Mouse (Mus musculus): ENCODE results near the gene Lsp1. TPM values are rescaled to one million over a fixed set of nuclear protein-coding genes. Genes with fewer than 3 reads are reported as not detected.
A peak's percentile ranks its signal among the peaks of the same experiment; 100 is the strongest.

Lsp1 gene
- polyA plus RNA-seq, 1 experiment from 2014 or later, result 61.8 TPM

GRCm38 (mm10) chr7:142531973-142532521 is 71.4 kb downstream of the Lsp1 start:
- no peak for TF ChIP-seq CTCF (IDR thresholded peaks at IDR 0.05; ENCODE audit: low read depth)
- no peaks in the 10 kb centered on the region for H3K9me3 ChIP-seq (ENCODE audit: control insufficient read depth)
- H3K27me3 ChIP-seq (replicated peaks; ENCODE audit: control insufficient read depth, insufficient read depth, low read length), result no peaks in the 10 kb centered on the region
- no peak overlapping the region for H3K9ac ChIP-seq (ENCODE audit: low read depth, low read length)
- no peak for ATAC-seq
- no peak overlapping the region for H3K4me3 ChIP-seq (ENCODE audit: low read depth, low read length)
- H3K4me1 ChIP-seq (replicated peaks; ENCODE audit: control insufficient read depth, insufficient read depth, low read length), result peaks cover 19% of the 10 kb centered on the region; the same call in 1 of the 2 replicates
- H3K27ac ChIP-seq (ENCODE audit: low read depth, low read length), result 0 out of 2 replicates have a peak overlapping the region, but pooled peaks have one; percentile 91
- peaks cover 5% of the 10 kb centered on the region; the same call in 1 of the 2 replicates for H3K36me3 ChIP-seq (ENCODE audit: control insufficient read depth, insufficient read depth)
- H3K4me2 ChIP-seq (replicated peaks; ENCODE audit: low read depth), result 0 out of 2 replicates have a peak overlapping the region, but pooled peaks have one; percentile 92
- WGBS, result 69% methylated on average over 4 of the region's 4 CpGs

- peak; percentile 41 for ATAC-seq
- no peaks in the 10 kb centered on the region for H3K9me3 ChIP-seq (ENCODE audit: control insufficient read depth)
- no peak for TF ChIP-seq CTCF (IDR thresholded peaks at IDR 0.05; ENCODE audit: low read depth)
- H3K4me2 ChIP-seq (replicated peaks; ENCODE audit: low read depth), result peak within 1 kb of the TSS; percentile 92
- peak within 1 kb of the TSS; percentile 91 for H3K27ac ChIP-seq (ENCODE audit: low read depth, low read length)
- no peaks in the 10 kb centered on the region for H3K27me3 ChIP-seq (replicated peaks; ENCODE audit: control insufficient read depth, insufficient read depth, low read length)
- peak within 1 kb of the TSS; percentile 72 for H3K4me3 ChIP-seq (ENCODE audit: low read depth, low read length)
- peaks cover 5% of the 10 kb centered on the region; the same call in 1 of the 2 replicates for H3K36me3 ChIP-seq (ENCODE audit: control insufficient read depth, insufficient read depth)
- peaks cover 19% of the 10 kb centered on the region; the same call in 1 of the 2 replicates for H3K4me1 ChIP-seq (replicated peaks; ENCODE audit: control insufficient read depth, insufficient read depth, low read length)
- H3K9ac ChIP-seq (ENCODE audit: low read depth, low read length), result peak within 1 kb of the TSS; percentile 79
- WGBS, result 4% methylated on average over 17 of the region's 17 CpGs
Observed at GRCm38 (mm10) chr7:142532671-142533058, 72.1 kb downstream of the Lsp1 start, which contains the start of gene Mrpl23. Gene Mrpl23, plus strand, starts transcription at chr7:142532686.

GRCm38 (mm10) chr7:142533059-142533855 is 72.6 kb downstream of the Lsp1 start:
- H3K4me1 ChIP-seq (replicated peaks; ENCODE audit: control insufficient read depth, insufficient read depth, low read length), result peaks cover 21% of the 10 kb centered on the region; the same call in 1 of the 2 replicates
- H3K9ac ChIP-seq (ENCODE audit: low read depth, low read length), result peak overlapping the region; percentile 79
- no peaks in the 10 kb centered on the region for H3K9me3 ChIP-seq (ENCODE audit: control insufficient read depth)
- peak overlapping the region; percentile 91 for H3K27ac ChIP-seq (ENCODE audit: low read depth, low read length)
- H3K27me3 ChIP-seq (replicated peaks; ENCODE audit: control insufficient read depth, insufficient read depth, low read length), result no peaks in the 10 kb centered on the region
- TF ChIP-seq CTCF (IDR thresholded peaks at IDR 0.05; ENCODE audit: low read depth), result peak; percentile 89
- WGBS, result 1% methylated on average over 43 of the region's 44 CpGs
- H3K36me3 ChIP-seq (ENCODE audit: control insufficient read depth, insufficient read depth), result peaks cover 5% of the 10 kb centered on the region; the same call in 1 of the 2 replicates
- H3K4me2 ChIP-seq (replicated peaks; ENCODE audit: low read depth), result peak overlapping the region; percentile 92
- ATAC-seq, result peak; percentile 82
- H3K4me3 ChIP-seq (ENCODE audit: low read depth, low read length), result peak overlapping the region; percentile 72

- no peak overlapping the region for H3K4me3 ChIP-seq (ENCODE audit: low read depth, low read length)
Observed at GRCm38 (mm10) chr7:142535116-142535515, 74.5 kb downstream of the Lsp1 start.

GRCm38 (mm10) chr7:142535832-142536231 is 75.2 kb downstream of the Lsp1 start:
- Histone ChIP-seq H3K9me3 (ENCODE audit: control insufficient read depth) (no peaks in the 10 kb centered on the region), H3K9ac (ENCODE audit: low read depth, low read length) (no peak overlapping the region), H3K4me2 (replicated peaks; ENCODE audit: low read depth) (no peak overlapping the region), H3K4me1 (replicated peaks; ENCODE audit: control insufficient read depth, insufficient read depth, low read length) (peaks cover 25% of the 10 kb centered on the region; the same call in 1 of the 2 replicates), H3K27me3 (replicated peaks; ENCODE audit: control insufficient read depth, insufficient read depth, low read length) (no peaks in the 10 kb centered on the region), H3K4me3 (ENCODE audit: low read depth, low read length) (no peak overlapping the region), H3K27ac (ENCODE audit: low read depth, low read length) (peak overlapping the region; percentile 91), H3K36me3 (ENCODE audit: control insufficient read depth, insufficient read depth) (peaks cover 5% of the 10 kb centered on the region; the same call in 1 of the 2 replicates)
- WGBS, result 45% methylated on average over 5 of the region's 5 CpGs
- TF ChIP-seq CTCF (IDR thresholded peaks at IDR 0.05; ENCODE audit: low read depth), result no peak
- ATAC-seq, result peak; percentile 27; the same call in 1 of the 2 replicates

More at GRCm38 (mm10) chr7:142535116-142535515, 74.5 kb downstream of the Lsp1 start:
- Histone ChIP-seq H3K9ac (ENCODE audit: low read depth, low read length) (no peak overlapping the region), H3K36me3 (ENCODE audit: control insufficient read depth, insufficient read depth) (peaks cover 5% of the 10 kb centered on the region; the same call in 1 of the 2 replicates), H3K27me3 (replicated peaks; ENCODE audit: control insufficient read depth, insufficient read depth, low read length) (no peaks in the 10 kb centered on the region), H3K9me3 (ENCODE audit: control insufficient read depth) (no peaks in the 10 kb centered on the region), H3K4me1 (replicated peaks; ENCODE audit: control insufficient read depth, insufficient read depth, low read length) (peaks cover 25% of the 10 kb centered on the region; the same call in 1 of the 2 replicates), H3K27ac (ENCODE audit: low read depth, low read length) (peak overlapping the region; percentile 91), H3K4me2 (replicated peaks; ENCODE audit: low read depth) (no peak overlapping the region; the same call in 1 of the 2 replicates)
- no peak for TF ChIP-seq CTCF (IDR thresholded peaks at IDR 0.05; ENCODE audit: low read depth)
- ATAC-seq, result no peak
- 45% methylated on average over 4 of the region's 4 CpGs for WGBS

GRCm38 (mm10) chr7:142537181-142537580 is 76.6 kb downstream of the Lsp1 start:
- ATAC-seq, result no peak
- TF ChIP-seq CTCF (IDR thresholded peaks at IDR 0.05; ENCODE audit: low read depth), result no peak
- Histone ChIP-seq H3K4me2 (replicated peaks; ENCODE audit: low read depth) (no peak overlapping the region), H3K9me3 (ENCODE audit: control insufficient read depth) (no peaks in the 10 kb centered on the region), H3K4me1 (replicated peaks; ENCODE audit: control insufficient read depth, insufficient read depth, low read length) (peaks cover 23% of the 10 kb centered on the region; the same call in 1 of the 2 replicates), H3K9ac (ENCODE audit: low read depth, low read length) (no peak overlapping the region), H3K4me3 (ENCODE audit: low read depth, low read length) (no peak overlapping the region), H3K36me3 (ENCODE audit: control insufficient read depth, insufficient read depth) (peaks cover 5% of the 10 kb centered on the region; the same call in 1 of the 2 replicates), H3K27me3 (replicated peaks; ENCODE audit: control insufficient read depth, insufficient read depth, low read length) (no peaks in the 10 kb centered on the region), H3K27ac (ENCODE audit: low read depth, low read length) (no peak overlapping the region)
- WGBS, result 70% methylated on average over 5 of the region's 5 CpGs
